Mouse (Mus musculus) thymus, postnatal 0 days (tissue): Measurements from ENCODE around the gene Phlda2. TPM values are rescaled to one million over a fixed set of nuclear protein-coding genes. Genes with fewer than 3 reads are reported as not detected.
"Not testable (repeated sequence)": the region's sequence is repeated elsewhere in the genome, so short reads cannot be mapped to it uniquely, and the experiment has no call there.

Source experiments
- DNase-seq: peaks from one replicate; pipeline ENCODE4 v3.0.0-alpha.2; 2015; ENCODE audit warnings: low spot score
- polyA plus RNA-seq: library from polyadenylated mRNA; unstranded; fragments of >200 nt; fragmentation: Nextera tagmentation; extraction: Ambion mirVana; gene quantifications from 2 replicates; pipeline ENCODE4 v1.2.1, GENCODE M21; 2015

Phlda2 gene
- 0.91 and 0.95 TPM in 2 replicates for polyA plus RNA-seq

GRCm38 (mm10) chr7:143502418-143503200, at the start of gene Phlda2:
Gene Phlda2, minus strand, starts transcription at chr7:143503150.
- DNase-seq, result no peak

- DNase-seq, result no peak
These were observed 46.8 kb upstream of the Phlda2 start for GRCm38 (mm10) chr7:143549588-143550220.

GRCm38 (mm10) chr7:143548976-143549457, 46.1 kb upstream of the Phlda2 start, which contains the start of gene Nap1l4:
Gene Nap1l4, minus strand, starts transcription at chr7:143549106.
- DNase-seq, result peak; percentile 99

GRCm38 (mm10) chr7:143548231-143548961, 45.4 kb upstream of the Phlda2 start:
- DNase-seq, result peak; percentile 77

- DNase-seq, result no peak
These were observed 43.6 kb upstream of the Phlda2 start for GRCm38 (mm10) chr7:143546554-143546953.

GRCm38 (mm10) chr7:143544368-143544767, 41.4 kb upstream of the Phlda2 start:
- DNase-seq, result peak; percentile 50

GRCm38 (mm10) chr7:143538671-143539070, 35.7 kb upstream of the Phlda2 start:
- DNase-seq, result no peak

GRCm38 (mm10) chr7:143538229-143538628, 35.3 kb upstream of the Phlda2 start:
- not testable (repeated sequence) for DNase-seq

- DNase-seq, result no peak
These were observed 33.3 kb upstream of the Phlda2 start for GRCm38 (mm10) chr7:143536251-143536650.

GRCm38 (mm10) chr7:143533284-143533683, 30.3 kb upstream of the Phlda2 start:
- no peak for DNase-seq

GRCm38 (mm10) chr7:143532410-143532809, 29.5 kb upstream of the Phlda2 start:
- no peak for DNase-seq

GRCm38 (mm10) chr7:143519333-143519732, 16.4 kb upstream of the Phlda2 start:
- DNase-seq, result no peak

- no peak for DNase-seq
These were observed 11.4 kb upstream of the Phlda2 start for GRCm38 (mm10) chr7:143514416-143514768.

- no peak for DNase-seq
These were observed 10.9 kb upstream of the Phlda2 start for GRCm38 (mm10) chr7:143513763-143514415.

GRCm38 (mm10) chr7:143511335-143511712, 8.4 kb upstream of the Phlda2 start:
- no peak for DNase-seq

- DNase-seq, result no peak
These were observed 7.8 kb upstream of the Phlda2 start for GRCm38 (mm10) chr7:143510593-143511334.

- no peak for DNase-seq
These were observed 6.6 kb upstream of the Phlda2 start for GRCm38 (mm10) chr7:143509566-143509965.

- DNase-seq, result peak; percentile 65
These were observed 3.7 kb upstream of the Phlda2 start for GRCm38 (mm10) chr7:143506675-143507074.

- no peak for DNase-seq
These were observed 3.3 kb upstream of the Phlda2 start for GRCm38 (mm10) chr7:143506271-143506670.

- peak; percentile 75 for DNase-seq
These were observed 2.9 kb upstream of the Phlda2 start for GRCm38 (mm10) chr7:143505823-143506222.

- DNase-seq, result no peak
These were observed 2.5 kb upstream of the Phlda2 start for GRCm38 (mm10) chr7:143505411-143505810.
